Mouse (Mus musculus) liver, embryonic 14 days (tissue): ENCODE data around the gene Tinf2. TPM values are rescaled to one million over a fixed set of nuclear protein-coding genes. Genes with fewer than 3 reads are reported as not detected.

Source experiments
- polyA plus RNA-seq: library from polyadenylated mRNA; depleted of rRNA; stranded (reverse); fragments of >200 nt; gene quantifications from 2 replicates; pipeline ENCODE4 v1.2.3, GENCODE M21; 2012; rRNA removed

Tinf2 gene
- 15.3 and 17.8 TPM in 2 replicates for polyA plus RNA-seq

GRCm38 (mm10) chr14:55681160-55682117 lies at the start of gene Tinf2:
Gene Tinf2, minus strand, starts transcription at chr14:55681820.

GRCm38 (mm10) chr14:55721700-55722437 lies 40.2 kb upstream of the Tinf2 start, which contains the start of gene Rabggta:
Gene Rabggta, minus strand, starts transcription at chr14:55722263.

GRCm38 (mm10) chr14:55713729-55714122 lies 32.1 kb upstream of the Tinf2 start, which contains the start of gene Tgm1:
Gene Tgm1, minus strand, starts transcription at chr14:55713926.

GRCm38 (mm10) chr14:55671833-55672740 lies 9.5 kb downstream of the Tinf2 start, which contains the start of the genes Gmpr2 and Nedd8:
Gene Gmpr2, plus strand, starts transcription at chr14:55671941.
Gene Nedd8, minus strand, starts transcription at chr14:55672124.

GRCm38 (mm10) chr14:55659960-55660573 lies 21.6 kb downstream of the Tinf2 start, which contains the start of gene Mdp1:
Gene Mdp1, minus strand, starts transcription at chr14:55660508.

GRCm38 (mm10) chr14:55649884-55650283 lies 31.7 kb downstream of the Tinf2 start, which contains the start of gene Tssk4:
Gene Tssk4, plus strand, starts transcription at chr14:55650184.

GRCm38 (mm10) chr14:55643060-55643907 lies 38.3 kb downstream of the Tinf2 start, which contains the start of gene Tm9sf1:
Gene Tm9sf1, minus strand, starts transcription at chr14:55643806.

GRCm38 (mm10) chr14:55637795-55638194 lies 43.8 kb downstream of the Tinf2 start, which contains the start of gene Gm49378:
Gene Gm49378, minus strand, starts transcription at chr14:55637895.

GRCm38 (mm10) chr14:55635523-55636007 lies 46.1 kb downstream of the Tinf2 start, which contains the start of gene Ipo4:
Gene Ipo4, minus strand, starts transcription at chr14:55635957.

Other genes starting within 250 kb of the Tinf2 start
- 45.3 and 46.0 TPM in 2 replicates for gene Dhrs4, start 203.1 kb downstream of the Tinf2 start, polyA plus RNA-seq
- 2.0 and 2.3 TPM in 2 replicates for gene Carmil3, start 191.2 kb downstream of the Tinf2 start, polyA plus RNA-seq
- 0.06 and 0.08 TPM in 2 replicates for gene Cpne6, start 171.4 kb downstream of the Tinf2 start, polyA plus RNA-seq
- 0.01 TPM in 1 of 2 replicates, not detected in the other for gene Nrl, start 156.8 kb downstream of the Tinf2 start, polyA plus RNA-seq
- 21.6 and 22.1 TPM in 2 replicates for gene Pck2, start 141.6 kb downstream of the Tinf2 start, polyA plus RNA-seq
- 29.4 and 35.9 TPM in 2 replicates for gene Dcaf11, start 121.8 kb downstream of the Tinf2 start, polyA plus RNA-seq
- 0.76 and 0.83 TPM in 2 replicates for gene A730061H03Rik, start 121.4 kb downstream of the Tinf2 start, polyA plus RNA-seq
- gene Fitm1, start 106.2 kb downstream of the Tinf2 start, polyA plus RNA-seq, result 0.20 and 0.69 TPM in 2 replicates
- 49.6 and 57.9 TPM in 2 replicates for gene Psme1, start 103.7 kb downstream of the Tinf2 start, polyA plus RNA-seq
- gene Emc9, start 96.5 kb downstream of the Tinf2 start, polyA plus RNA-seq, result 17.8 and 19.8 TPM in 2 replicates
- 63.6 and 64.0 TPM in 2 replicates for gene Psme2, start 90.7 kb downstream of the Tinf2 start, polyA plus RNA-seq
- 5.9 and 7.5 TPM in 2 replicates for gene Rnf31, start 90.1 kb downstream of the Tinf2 start, polyA plus RNA-seq
- gene Irf9, start 78.2 kb downstream of the Tinf2 start, polyA plus RNA-seq, result 17.6 and 23.7 TPM in 2 replicates
- 1.7 and 2.1 TPM in 2 replicates for gene Rec8, start 63.8 kb downstream of the Tinf2 start, polyA plus RNA-seq
- gene Ipo4, start 45.9 kb downstream of the Tinf2 start, polyA plus RNA-seq, result 24.1 TPM in 2 replicates
- 1.5 and 1.6 TPM in 2 replicates for gene Gm49378, start 43.9 kb downstream of the Tinf2 start, polyA plus RNA-seq
- gene Tm9sf1, start 38.0 kb downstream of the Tinf2 start, polyA plus RNA-seq, result 25.0 and 29.3 TPM in 2 replicates
- gene Tssk4, start 31.6 kb downstream of the Tinf2 start, polyA plus RNA-seq, result 0.35 and 0.44 TPM in 2 replicates
- gene Mdp1, start 21.3 kb downstream of the Tinf2 start, polyA plus RNA-seq, result 14.2 and 15.2 TPM in 2 replicates
- 13.3 and 16.5 TPM in 2 replicates for gene Gmpr2, start 9.9 kb downstream of the Tinf2 start, polyA plus RNA-seq
- 177 and 195 TPM in 2 replicates for gene Nedd8, start 9.7 kb downstream of the Tinf2 start, polyA plus RNA-seq
- gene Tgm1, start 32.1 kb upstream of the Tinf2 start, polyA plus RNA-seq, result 2.4 and 2.5 TPM in 2 replicates
- gene Rabggta, start 40.4 kb upstream of the Tinf2 start, polyA plus RNA-seq, result 10.6 and 12.3 TPM in 2 replicates
- gene Dhrs1, start 63.9 kb upstream of the Tinf2 start, polyA plus RNA-seq, result 27.6 and 31.2 TPM in 2 replicates
- 12.2 and 15.0 TPM in 2 replicates for gene Nop9, start 63.9 kb upstream of the Tinf2 start, polyA plus RNA-seq
- 36.1 and 38.6 TPM in 2 replicates for gene Cideb, start 76.6 kb upstream of the Tinf2 start, polyA plus RNA-seq
- gene Ltb4r2, start 79.6 kb upstream of the Tinf2 start, polyA plus RNA-seq, result 0.57 and 0.65 TPM in 2 replicates
- 2.2 and 3.1 TPM in 2 replicates for gene Ltb4r1, start 84.1 kb upstream of the Tinf2 start, polyA plus RNA-seq
- gene Adcy4, start 102.3 kb upstream of the Tinf2 start, polyA plus RNA-seq, result 0.86 and 0.99 TPM in 2 replicates
- gene Ripk3, start 107.0 kb upstream of the Tinf2 start, polyA plus RNA-seq, result 12.6 and 15.4 TPM in 2 replicates
- 0.71 and 1.5 TPM in 2 replicates for gene Nfatc4, start 141.3 kb upstream of the Tinf2 start, polyA plus RNA-seq
- 1.6 and 1.7 TPM in 2 replicates for gene Nynrin, start 172.2 kb upstream of the Tinf2 start, polyA plus RNA-seq
- 0.10 and 0.16 TPM in 2 replicates for gene Cbln3, start 202.6 kb upstream of the Tinf2 start, polyA plus RNA-seq
- 7.3 and 8.4 TPM in 2 replicates for gene Khnyn, start 203.1 kb upstream of the Tinf2 start, polyA plus RNA-seq
- 5.3 and 6.1 TPM in 2 replicates for gene Sdr39u1, start 218.5 kb upstream of the Tinf2 start, polyA plus RNA-seq